Mouse (Mus musculus) urinary bladder, postnatal 10 days (tissue): ENCODE measurements around the gene Grpel1.

Source experiments
- DNase-seq: peaks from one replicate; pipeline ENCODE4 v3.0.0; 2022; ENCODE audit warnings: low spot score

The Grpel1 gene

DNA sequence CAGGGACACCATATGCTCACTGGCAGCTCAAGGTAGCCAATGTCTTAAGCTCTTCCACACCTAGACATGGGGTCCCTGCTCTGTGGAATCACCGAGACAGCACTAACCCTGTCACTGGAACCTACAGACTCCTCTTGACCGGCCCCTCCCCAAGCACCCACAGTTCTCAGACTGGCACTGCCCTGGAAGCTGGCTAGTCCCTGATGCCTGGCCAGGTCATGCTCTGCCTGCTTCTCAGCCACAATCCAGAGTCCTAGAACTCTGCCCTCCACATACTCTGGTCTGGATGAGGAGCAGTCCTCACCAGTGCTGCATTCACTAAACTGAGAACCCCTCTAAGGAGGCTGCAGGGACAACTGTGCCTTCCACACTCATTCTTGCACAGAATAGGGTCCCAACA lies 46.2 kb downstream of the Grpel1 start:
- no peak for DNase-seq

DNA sequence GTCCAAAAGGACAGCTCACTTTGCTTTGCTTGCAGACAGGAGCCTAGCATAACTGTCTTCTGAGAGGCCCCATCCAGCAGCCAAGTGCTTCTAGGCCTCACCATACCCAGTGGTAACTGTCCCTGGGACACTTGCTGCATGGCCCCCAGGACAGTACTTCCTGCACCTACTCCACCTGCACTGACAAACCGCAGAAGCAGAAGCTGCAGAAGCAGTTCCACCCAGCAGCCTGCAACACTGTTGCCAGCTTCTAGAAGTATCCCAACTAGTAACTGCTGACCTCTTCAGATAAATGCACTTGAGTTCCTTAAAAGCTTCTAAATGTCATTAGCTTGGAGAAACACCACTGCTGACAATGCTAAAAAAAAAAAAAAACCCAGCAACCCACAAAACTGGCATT lies 50.3 kb downstream of the Grpel1 start:
- no peak for DNase-seq

DNA sequence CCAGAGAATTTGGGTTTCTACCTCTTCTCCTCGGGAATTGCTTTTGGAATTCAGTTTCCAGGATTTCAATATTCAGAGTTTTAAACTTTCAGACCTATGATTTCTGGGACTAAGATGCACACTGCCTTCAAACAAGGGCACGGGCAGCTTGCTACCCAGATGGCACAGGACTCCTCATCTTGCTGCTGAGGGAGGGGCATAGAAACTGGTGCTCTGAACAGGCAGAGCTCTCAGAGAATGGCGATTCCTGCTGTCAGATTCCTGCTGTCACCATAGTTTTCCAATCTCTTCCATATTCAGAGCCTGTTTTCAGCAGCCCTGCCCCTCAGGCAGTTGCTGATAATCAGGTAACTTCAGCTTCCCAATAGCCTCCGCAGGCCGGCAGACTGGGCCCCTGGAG lies 50.8 kb downstream of the Grpel1 start:
- DNase-seq, result no peak

DNA sequence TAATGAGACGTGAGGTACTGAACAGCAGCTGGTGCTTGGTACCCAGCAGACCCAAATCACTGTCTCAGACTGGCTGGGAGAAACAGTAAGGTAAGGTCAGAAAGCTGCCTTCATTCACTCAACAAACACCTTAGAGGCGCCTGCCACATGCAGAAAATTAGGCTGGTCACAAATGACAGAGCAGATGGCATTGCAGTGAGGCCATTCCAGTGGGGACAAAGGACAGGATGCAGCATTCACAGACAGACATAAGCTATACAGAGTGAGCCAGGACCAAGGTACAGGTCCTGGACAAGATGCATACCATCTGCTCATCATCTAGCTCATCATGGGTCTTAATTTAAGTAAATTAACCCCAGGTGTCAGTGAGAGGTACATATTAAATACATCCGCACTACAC lies 52.8 kb downstream of the Grpel1 start:
- no peak for DNase-seq

DNA sequence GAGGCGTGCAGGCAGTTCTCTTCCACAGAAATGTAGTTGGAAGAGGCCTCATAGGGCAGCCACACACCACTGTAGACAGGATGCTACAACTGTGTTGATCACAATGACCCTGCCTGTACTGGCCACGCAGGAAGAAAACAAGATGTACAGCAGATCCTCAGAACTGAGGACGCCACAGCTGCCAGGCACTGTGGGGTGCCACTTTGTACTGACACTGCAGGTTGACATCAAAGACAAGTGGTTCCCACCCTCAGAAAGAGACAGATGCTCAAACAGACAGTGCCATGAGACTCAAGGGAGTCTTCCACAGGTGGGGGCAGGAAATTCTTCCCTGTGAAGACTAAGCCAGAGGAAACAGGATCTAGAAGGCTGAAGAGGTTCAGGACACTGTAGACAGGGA lies 55.0 kb downstream of the Grpel1 start:
- DNase-seq, result no peak

DNA sequence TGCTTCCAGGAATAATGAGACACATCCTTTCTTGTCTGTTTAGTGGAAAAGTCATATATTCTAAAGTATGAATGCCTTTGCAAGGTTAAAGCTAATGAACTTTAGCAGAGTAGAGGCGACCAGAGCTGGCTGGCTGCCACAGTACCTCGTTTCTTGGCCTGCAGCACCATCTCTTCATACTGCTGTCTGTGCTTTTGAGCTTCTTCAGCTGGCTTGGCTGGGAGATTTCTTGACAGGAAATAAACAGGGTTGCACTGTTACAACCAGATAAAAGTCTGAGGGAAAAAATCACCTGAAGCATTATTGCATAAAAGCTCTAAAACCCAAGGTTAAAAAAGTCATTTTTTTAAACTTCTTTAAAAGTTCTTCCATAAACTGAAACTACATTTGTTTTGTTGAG lies 58.0 kb downstream of the Grpel1 start:
- no peak for DNase-seq

DNA sequence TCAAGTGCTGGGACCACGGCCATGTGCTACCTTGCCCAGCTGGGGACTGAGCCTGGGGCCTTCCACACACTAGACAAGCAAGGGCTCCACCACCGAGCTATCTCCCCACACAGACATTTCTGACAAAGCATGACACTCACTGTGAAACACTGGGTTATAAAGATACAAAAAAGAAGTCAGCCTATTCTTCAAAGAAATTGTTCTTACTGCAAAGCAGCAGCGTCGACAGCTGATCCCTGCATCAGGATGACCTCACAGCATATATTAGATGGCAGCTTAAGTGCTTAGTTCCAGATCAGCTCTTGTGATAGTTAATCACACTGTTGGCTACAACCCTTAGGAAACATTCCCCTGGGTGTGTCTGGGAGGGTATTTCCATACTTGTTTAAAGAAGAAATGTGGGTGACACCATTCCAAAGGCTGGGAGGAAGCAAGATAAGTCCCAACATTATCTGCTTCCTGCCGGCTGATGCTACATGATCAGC lies 58.5 kb downstream of the Grpel1 start:
- no peak for DNase-seq
